Mouse (Mus musculus): ENCODE data around the gene Coq2. TPM values are rescaled to one million over a fixed set of nuclear protein-coding genes. Genes with fewer than 3 reads are reported as not detected.

Gene Coq2
- total RNA-seq (2023) = 10 to 100 TPM; 12.4 to 14.3 TPM

GRCm38 (mm10) chr5:100674711-100675376 lies at the start of gene Coq2:
Gene Coq2 (minus strand): TSS chr5:100675140.

GRCm38 (mm10) chr5:100719235-100720088 lies 44.5 kb upstream of the Coq2 start, which contains the start of gene Hpse:
Gene Hpse (minus strand): TSS chr5:100719716.

Other genes with a start within 250 kb of the Coq2 start
- gene Lin54, start 174.5 kb downstream of the Coq2 start, total RNA-seq (2023) = 10 to 100 TPM; 38.9 to 43.5 TPM
- 10 to 100 TPM; 32.6 to 36.9 TPM for gene Cops4, start 156.8 kb downstream of the Coq2 start, total RNA-seq (2023)
- 100 to 1,000 TPM; 565 to 648 TPM for gene Plac8, start 102.9 kb downstream of the Coq2 start, total RNA-seq (2023)
- 10 to 100 TPM; 15.5 to 24.6 TPM for gene Hpse, start 44.6 kb upstream of the Coq2 start, total RNA-seq (2023)
- gene Helq, start 123.5 kb upstream of the Coq2 start, total RNA-seq (2023) = 1 to 10 TPM; 6.9 to 8.7 TPM
- 10 to 100 TPM; 58.9 to 64.5 TPM for gene Mrps18c, start 123.5 kb upstream of the Coq2 start, total RNA-seq (2023)
- gene Abraxas1, start 145.8 kb upstream of the Coq2 start, total RNA-seq (2023) = 1 to 10 TPM; 4.2 to 7.1 TPM
- gene Gpat3, start 170.6 kb upstream of the Coq2 start, total RNA-seq (2023) = 10 to 100 TPM; 15.5 to 17.1 TPM

All from neutrophil, adult 59 days (primary cell).